Mouse (Mus musculus): ENCODE data around the gene Scarf1. TPM values are rescaled to one million over a fixed set of nuclear protein-coding genes. Genes with fewer than 3 reads are reported as not detected.

The Scarf1 gene
- polyA plus RNA-seq, 1 experiment from 2014 or later = 3.2 TPM

DNA sequence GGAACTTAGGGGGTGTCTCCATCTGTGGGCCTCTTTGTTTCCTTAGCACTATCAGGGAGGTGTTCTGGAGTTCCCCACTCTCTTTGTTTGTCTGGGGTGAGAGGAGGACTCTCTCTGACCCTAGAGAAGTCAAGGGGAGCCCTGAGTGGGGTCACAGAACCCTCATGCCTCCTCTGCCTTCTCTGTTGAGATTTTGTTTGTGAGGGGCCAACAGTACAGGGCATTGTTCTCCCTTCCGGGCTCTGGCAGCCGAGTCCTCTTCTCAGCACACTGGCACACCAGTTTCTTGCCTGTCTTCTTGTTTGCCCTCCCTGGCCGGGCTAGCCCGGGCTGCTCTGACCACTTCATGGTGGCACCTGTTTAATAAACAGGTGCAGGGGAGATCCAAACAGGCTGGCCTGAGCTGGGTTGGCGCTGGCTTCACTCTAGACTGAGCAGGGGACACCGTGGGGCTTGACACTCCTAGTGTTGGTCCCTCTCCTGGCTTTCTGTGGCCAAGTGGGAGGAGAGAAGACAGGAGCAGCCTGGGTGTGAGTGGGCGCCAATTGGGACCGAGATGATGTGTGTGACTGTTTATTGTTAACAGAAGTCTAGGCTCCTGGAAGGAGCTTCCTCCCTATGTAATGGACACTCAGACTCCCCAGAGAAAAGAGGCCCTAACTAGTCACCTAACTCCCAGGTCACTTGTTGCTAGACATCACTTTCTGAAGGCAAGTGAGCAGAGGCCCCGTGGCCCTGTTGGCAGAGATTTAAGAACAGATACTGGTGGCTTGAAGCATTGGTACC lies 25.0 kb downstream of the Scarf1 start:
- Histone ChIP-seq H3K27ac (ENCODE audit: low read depth, low read length) (peak overlapping the region; percentile 50), H3K27me3 (replicated peaks; ENCODE audit: control insufficient read depth, insufficient read depth, low read length) (no peaks in the 10 kb centered on the region), H3K4me3 (ENCODE audit: low read depth, low read length) (no peak overlapping the region), H3K9ac (ENCODE audit: low read depth, low read length) (no peak overlapping the region), H3K4me1 (replicated peaks; ENCODE audit: control insufficient read depth, insufficient read depth, low read length) (peaks cover 9% of the 10 kb centered on the region; the same call in 1 of the 2 replicates), H3K4me2 (replicated peaks; ENCODE audit: low read depth) (no peak overlapping the region), H3K36me3 (ENCODE audit: control insufficient read depth, insufficient read depth) (peaks cover 6% of the 10 kb centered on the region), H3K9me3 (ENCODE audit: control insufficient read depth) (no peaks in the 10 kb centered on the region)
- TF ChIP-seq CTCF (IDR thresholded peaks at IDR 0.05; ENCODE audit: low read depth) = no peak
- no peak for ATAC-seq
- WGBS = 64% methylated on average over 9 of the region's 9 CpGs

DNA sequence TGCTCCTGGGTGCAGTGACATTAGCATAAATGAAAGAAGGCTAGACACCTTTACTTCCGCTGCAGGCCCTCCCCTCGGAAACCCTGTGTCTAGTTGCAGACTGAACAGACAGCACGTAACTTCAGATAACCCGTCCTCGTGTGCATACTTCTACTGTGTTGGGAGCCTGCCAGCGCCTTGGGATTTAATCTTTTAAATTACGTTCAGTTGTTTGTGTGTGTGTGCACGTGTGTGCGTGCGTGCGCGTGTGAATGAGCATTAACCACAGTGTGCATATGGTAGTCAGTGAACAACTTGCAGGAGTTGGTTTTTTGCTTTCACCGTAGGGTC lies 25.6 kb downstream of the Scarf1 start:
- 83% methylated on average over 13 of the region's 13 CpGs for WGBS
- Histone ChIP-seq H3K4me2 (replicated peaks; ENCODE audit: low read depth) (no peak overlapping the region), H3K9me3 (ENCODE audit: control insufficient read depth) (no peaks in the 10 kb centered on the region), H3K27me3 (replicated peaks; ENCODE audit: control insufficient read depth, insufficient read depth, low read length) (no peaks in the 10 kb centered on the region), H3K4me3 (ENCODE audit: low read depth, low read length) (no peak overlapping the region), H3K4me1 (replicated peaks; ENCODE audit: control insufficient read depth, insufficient read depth, low read length) (peaks cover 8% of the 10 kb centered on the region; the same call in 1 of the 2 replicates), H3K36me3 (ENCODE audit: control insufficient read depth, insufficient read depth) (peaks cover 6% of the 10 kb centered on the region), H3K9ac (ENCODE audit: low read depth, low read length) (no peak overlapping the region), H3K27ac (ENCODE audit: low read depth, low read length) (no peak overlapping the region)
- ATAC-seq = no peak
- no peak for TF ChIP-seq CTCF (IDR thresholded peaks at IDR 0.05; ENCODE audit: low read depth)

DNA sequence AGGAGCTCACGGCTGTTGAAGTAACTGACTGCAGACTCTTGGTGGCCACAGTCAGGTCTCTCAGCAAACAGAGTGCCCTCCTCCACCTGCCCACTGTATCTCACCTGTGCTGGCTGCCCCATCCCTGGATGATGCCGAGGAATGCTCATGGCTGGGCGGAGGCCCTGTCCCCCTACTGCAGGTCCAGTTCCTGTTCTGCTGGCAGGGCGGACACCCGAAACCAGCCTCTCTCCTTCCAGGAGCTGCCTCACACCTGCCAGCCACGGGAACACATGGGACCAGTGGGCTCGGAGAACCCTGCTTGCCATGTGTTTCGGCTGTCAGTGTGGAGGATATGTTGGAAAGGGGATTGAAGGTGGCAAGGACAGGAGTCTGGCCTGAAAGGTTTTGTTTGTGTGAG lies 26.9 kb downstream of the Scarf1 start:
- H3K4me2 ChIP-seq (replicated peaks; ENCODE audit: low read depth) = no peak overlapping the region
- no peaks in the 10 kb centered on the region for H3K9me3 ChIP-seq (ENCODE audit: control insufficient read depth)
- 86% methylated on average over 8 of the region's 8 CpGs for WGBS
- H3K9ac ChIP-seq (ENCODE audit: low read depth, low read length) = no peak overlapping the region
- no peak for ATAC-seq
- TF ChIP-seq CTCF (IDR thresholded peaks at IDR 0.05; ENCODE audit: low read depth) = no peak
- H3K4me1 ChIP-seq (replicated peaks; ENCODE audit: control insufficient read depth, insufficient read depth, low read length) = peaks cover 8% of the 10 kb centered on the region; the same call in 1 of the 2 replicates
- H3K27me3 ChIP-seq (replicated peaks; ENCODE audit: control insufficient read depth, insufficient read depth, low read length) = no peaks in the 10 kb centered on the region
- no peak overlapping the region for H3K4me3 ChIP-seq (ENCODE audit: low read depth, low read length)
- H3K27ac ChIP-seq (ENCODE audit: low read depth, low read length) = no peak overlapping the region; the same call in 1 of the 2 replicates
- peaks cover 12% of the 10 kb centered on the region for H3K36me3 ChIP-seq (ENCODE audit: control insufficient read depth, insufficient read depth)

DNA sequence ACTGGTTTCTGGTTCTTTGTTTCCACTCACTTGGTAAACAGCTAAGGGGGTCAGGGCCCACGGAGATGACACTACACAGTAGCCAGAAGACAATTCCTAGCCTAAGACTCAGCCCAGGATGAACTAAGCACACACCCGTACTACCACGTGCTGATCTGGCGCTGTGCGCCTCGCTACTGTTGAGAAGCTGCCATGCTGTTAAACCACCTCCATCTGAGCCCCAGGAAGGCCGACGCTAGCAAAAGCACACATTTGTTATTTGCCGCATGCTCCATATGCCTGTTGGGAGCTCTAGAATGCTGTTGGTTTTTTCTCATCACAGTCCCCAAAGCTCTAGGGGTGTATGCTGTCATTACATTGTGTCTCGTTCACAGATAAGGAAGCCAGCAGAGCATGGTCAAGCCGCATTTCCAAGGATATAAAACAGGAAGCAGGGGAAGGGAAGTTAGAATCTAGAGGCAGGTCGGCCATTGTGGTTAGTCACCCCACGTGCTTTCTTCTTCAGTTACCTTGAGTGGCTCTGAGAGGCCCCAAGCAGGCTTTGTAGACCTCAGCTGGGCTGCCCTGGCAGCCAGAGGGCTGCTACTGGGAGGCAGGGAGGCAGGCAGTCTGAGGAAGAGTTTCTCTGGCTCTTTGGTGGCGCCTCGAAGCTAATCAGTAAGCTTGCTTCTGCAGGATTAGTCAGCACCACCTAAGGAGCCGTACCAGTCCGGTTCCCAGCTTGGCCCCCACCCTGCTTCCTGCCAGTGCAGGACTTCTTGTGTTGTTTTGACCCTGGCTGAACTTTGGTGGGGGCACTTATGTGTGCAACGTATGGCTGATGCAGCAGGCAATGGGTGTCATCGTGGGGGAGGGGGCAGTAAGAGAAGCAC lies 27.6 kb downstream of the Scarf1 start:
- Histone ChIP-seq H3K4me2 (replicated peaks; ENCODE audit: low read depth) (no peak overlapping the region), H3K9ac (ENCODE audit: low read depth, low read length) (peak overlapping the region; percentile 38; the same call in 1 of the 2 replicates), H3K27ac (ENCODE audit: low read depth, low read length) (peak overlapping the region; percentile 54), H3K9me3 (ENCODE audit: control insufficient read depth) (no peaks in the 10 kb centered on the region), H3K4me3 (ENCODE audit: low read depth, low read length) (no peak overlapping the region), H3K27me3 (replicated peaks; ENCODE audit: control insufficient read depth, insufficient read depth, low read length) (no peaks in the 10 kb centered on the region), H3K36me3 (ENCODE audit: control insufficient read depth, insufficient read depth) (peaks cover 19% of the 10 kb centered on the region), H3K4me1 (replicated peaks; ENCODE audit: control insufficient read depth, insufficient read depth, low read length) (peaks cover 4% of the 10 kb centered on the region; the same call in 1 of the 2 replicates)
- WGBS = 53% methylated on average over 19 of the region's 19 CpGs
- no peak for TF ChIP-seq CTCF (IDR thresholded peaks at IDR 0.05; ENCODE audit: low read depth)
- ATAC-seq = peak; percentile 23; the same call in 1 of the 2 replicates

DNA sequence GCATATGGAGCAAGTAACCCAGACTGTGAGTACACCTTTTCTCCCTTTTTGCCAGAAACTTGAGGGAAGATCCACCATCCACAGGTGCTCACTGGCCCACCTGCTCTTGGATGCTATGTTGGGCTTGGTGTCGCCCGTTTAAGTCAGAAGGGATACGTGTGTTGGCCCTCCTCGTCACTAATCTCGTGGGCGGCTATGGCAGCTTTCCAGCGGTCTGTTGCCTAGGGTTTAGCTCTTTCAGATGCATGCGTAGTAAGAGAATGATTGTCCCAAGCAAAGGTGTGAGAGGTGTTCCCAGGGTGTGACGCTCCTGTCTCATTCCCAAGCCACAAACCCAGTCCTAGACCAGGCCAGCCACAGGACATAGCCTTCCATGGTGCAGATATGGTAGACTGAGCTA lies 31.4 kb downstream of the Scarf1 start:
- no peak overlapping the region for H3K4me3 ChIP-seq (ENCODE audit: low read depth, low read length)
- H3K4me1 ChIP-seq (replicated peaks; ENCODE audit: control insufficient read depth, insufficient read depth, low read length) = no peaks in the 10 kb centered on the region
- H3K27me3 ChIP-seq (replicated peaks; ENCODE audit: control insufficient read depth, insufficient read depth, low read length) = no peaks in the 10 kb centered on the region
- peaks cover 25% of the 10 kb centered on the region for H3K36me3 ChIP-seq (ENCODE audit: control insufficient read depth, insufficient read depth)
- H3K9me3 ChIP-seq (ENCODE audit: control insufficient read depth) = no peaks in the 10 kb centered on the region
- WGBS = 92% methylated on average over 9 of the region's 9 CpGs
- no peak for TF ChIP-seq CTCF (IDR thresholded peaks at IDR 0.05; ENCODE audit: low read depth)
- no peak overlapping the region for H3K27ac ChIP-seq (ENCODE audit: low read depth, low read length)
- H3K4me2 ChIP-seq (replicated peaks; ENCODE audit: low read depth) = no peak overlapping the region
- no peak for ATAC-seq
- no peak overlapping the region for H3K9ac ChIP-seq (ENCODE audit: low read depth, low read length)

DNA sequence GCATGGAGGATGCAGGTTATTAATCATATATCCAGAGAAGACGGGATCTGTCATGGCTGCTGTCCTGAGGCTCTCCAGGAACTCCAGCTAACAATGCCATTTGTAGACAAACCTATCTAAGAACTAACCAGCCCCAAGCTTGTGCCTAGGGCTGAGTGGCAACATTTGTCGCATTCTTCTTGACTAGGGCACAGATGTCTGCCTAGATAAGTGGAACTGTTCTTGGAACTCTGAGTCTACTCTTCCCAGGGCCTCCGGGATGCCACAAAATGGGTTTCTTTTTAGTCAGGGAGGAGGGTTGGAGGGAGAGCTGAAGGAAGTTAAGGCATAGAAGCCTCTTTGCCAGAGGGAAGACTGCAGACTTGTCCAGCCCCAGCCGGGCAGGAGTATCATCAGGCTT lies 32.7 kb downstream of the Scarf1 start:
- H3K27ac ChIP-seq (ENCODE audit: low read depth, low read length) = no peak overlapping the region

More for the DNA sequence above, 32.7 kb downstream of the Scarf1 start:
- peaks cover 25% of the 10 kb centered on the region for H3K36me3 ChIP-seq (ENCODE audit: control insufficient read depth, insufficient read depth)
- no peaks in the 10 kb centered on the region for H3K4me1 ChIP-seq (replicated peaks; ENCODE audit: control insufficient read depth, insufficient read depth, low read length)
- no peak for ATAC-seq
- no peaks in the 10 kb centered on the region for H3K27me3 ChIP-seq (replicated peaks; ENCODE audit: control insufficient read depth, insufficient read depth, low read length)
- no peaks in the 10 kb centered on the region for H3K9me3 ChIP-seq (ENCODE audit: control insufficient read depth)
- no peak for TF ChIP-seq CTCF (IDR thresholded peaks at IDR 0.05; ENCODE audit: low read depth)
- H3K9ac ChIP-seq (ENCODE audit: low read depth, low read length) = no peak overlapping the region
- no peak overlapping the region for H3K4me2 ChIP-seq (replicated peaks; ENCODE audit: low read depth)
- 76% methylated on average over 4 of the region's 4 CpGs for whole genome bisulfite sequencing
- no peak overlapping the region for H3K4me3 ChIP-seq (ENCODE audit: low read depth, low read length)

Measured in intestine, postnatal 0 days (tissue).